Mouse (Mus musculus) lung, adult 2 months (tissue): ENCODE data around the gene Tial1.

Experiments used
- CTCF ChIP-seq: fragments of 200-500 bp; IDR thresholded peaks from 2 replicates; pipeline ENCODE4 v1.5.1; 2011; ENCODE audit warnings: mild to moderate bottlenecking, low read length, control low read depth; ENCODE audit not compliant: insufficient read depth
- POLR2A ChIP-seq: fragments of 200-500 bp; IDR thresholded peaks from 2 replicates; pipeline ENCODE4 v1.6.1; 2011; ENCODE audit warnings: low read depth, mild to moderate bottlenecking, control low read depth, low read length, borderline replicate concordance; ENCODE audit errors: extremely low read depth

DNA sequence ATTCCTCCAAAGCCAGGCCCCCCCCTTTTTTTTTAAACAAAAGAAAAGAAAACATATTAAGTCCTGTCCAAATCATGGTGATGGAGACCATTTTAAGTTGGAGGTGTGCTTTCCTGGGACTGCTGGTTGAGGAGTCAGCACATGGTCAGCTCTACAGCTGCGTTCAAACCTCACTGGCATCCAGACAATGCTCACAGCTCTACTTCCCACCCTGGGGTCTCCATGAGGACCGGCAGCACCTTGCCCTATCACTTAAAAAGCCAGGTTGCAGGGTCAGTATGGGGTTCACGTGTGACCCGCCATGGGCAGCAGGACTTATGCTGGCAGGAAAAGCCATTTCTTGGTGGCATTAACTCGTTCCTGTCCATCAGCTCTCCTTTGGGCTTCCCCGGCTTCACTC, 57.9 kb downstream of the Tial1 start:
- TF ChIP-seq CTCF (no peak), POLR2A (no peak)
